Mouse (Mus musculus) gastrocnemius, adult 2 months (tissue): ENCODE data around the gene Setx. TPM values are rescaled to one million over a fixed set of nuclear protein-coding genes. Genes with fewer than 3 reads are reported as not detected.
"Not testable (repeated sequence)": the region's sequence is repeated elsewhere in the genome, so short reads cannot be mapped to it uniquely, and the experiment has no call there.

ENCODE experiments used
- DNase-seq: peaks from one replicate; pipeline ENCODE4 v3.0.0; 2022
- H3K27ac ChIP-seq: fragments of 200-600 bp; 2 replicates; pipeline ENCODE4 v1.8.1; 2022; ENCODE audit warnings: mild to moderate bottlenecking
- H3K4me3 ChIP-seq: fragments of 200-600 bp; 2 replicates; pipeline ENCODE4 v1.8.1; 2022; ENCODE audit warnings: mild to moderate bottlenecking, moderate library complexity
- CTCF ChIP-seq: fragments of 200-600 bp; IDR thresholded peaks from 2 replicates; pipeline ENCODE4 v1.8.1; 2022; ENCODE audit warnings: antibody characterized with exemption, mild to moderate bottlenecking, moderate library complexity
- intact Hi-C: fragments of 180-260 bp; cut with DNase I; formaldehyde crosslinking; loops from one replicate; pipeline ENCODE4 v1.15.1; 2025
- total RNA-seq, 2 experiments: library from RNA; stranded (reverse); gene quantifications; 2 replicates each; pipeline ENCODE4 v1.2.3; 2021

Gene Setx
- total RNA-seq, 2 experiments from 2014 or later = 25.0 to 32.9 TPM

DNA sequence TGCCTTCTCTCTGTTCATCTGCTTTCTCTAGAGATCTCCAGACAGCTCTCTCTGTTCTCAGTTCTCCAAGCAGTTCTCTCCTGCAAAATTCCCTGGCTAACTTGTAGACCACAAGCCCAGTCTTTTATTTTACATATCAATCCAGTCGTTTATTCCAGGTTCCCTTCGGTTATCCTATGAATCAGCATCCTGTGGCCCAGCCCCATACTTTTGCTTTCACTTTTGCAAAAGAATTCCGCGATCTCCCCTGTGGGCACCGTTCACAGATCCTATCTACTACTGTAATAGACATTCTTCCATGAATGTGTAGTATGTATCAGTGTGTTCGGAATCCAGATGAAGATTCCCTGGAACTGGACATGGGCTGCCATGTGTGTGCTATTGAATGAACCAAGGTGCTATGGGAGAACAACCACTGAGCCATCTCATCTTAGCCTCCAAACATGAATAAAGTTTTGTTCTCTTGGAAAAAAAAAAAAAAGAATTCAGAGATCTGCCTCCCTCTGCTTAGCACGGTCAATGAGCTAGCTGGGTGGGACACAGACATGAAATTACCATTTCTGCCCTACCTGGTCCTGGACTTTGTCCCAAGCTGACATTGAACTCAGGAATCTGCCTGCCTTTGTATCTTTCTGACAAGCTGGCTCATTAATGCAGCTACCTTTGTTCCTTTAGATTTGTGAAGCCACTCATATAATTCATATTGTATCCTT lies 23.0 kb upstream of the Setx start:
- no peak for TF ChIP-seq CTCF
- intact Hi-C loops = no loop called here
- H3K27ac ChIP-seq = peak overlapping the region; percentile 65
- DNase-seq = no peak
- H3K4me3 ChIP-seq = peak overlapping the region; percentile 63

DNA sequence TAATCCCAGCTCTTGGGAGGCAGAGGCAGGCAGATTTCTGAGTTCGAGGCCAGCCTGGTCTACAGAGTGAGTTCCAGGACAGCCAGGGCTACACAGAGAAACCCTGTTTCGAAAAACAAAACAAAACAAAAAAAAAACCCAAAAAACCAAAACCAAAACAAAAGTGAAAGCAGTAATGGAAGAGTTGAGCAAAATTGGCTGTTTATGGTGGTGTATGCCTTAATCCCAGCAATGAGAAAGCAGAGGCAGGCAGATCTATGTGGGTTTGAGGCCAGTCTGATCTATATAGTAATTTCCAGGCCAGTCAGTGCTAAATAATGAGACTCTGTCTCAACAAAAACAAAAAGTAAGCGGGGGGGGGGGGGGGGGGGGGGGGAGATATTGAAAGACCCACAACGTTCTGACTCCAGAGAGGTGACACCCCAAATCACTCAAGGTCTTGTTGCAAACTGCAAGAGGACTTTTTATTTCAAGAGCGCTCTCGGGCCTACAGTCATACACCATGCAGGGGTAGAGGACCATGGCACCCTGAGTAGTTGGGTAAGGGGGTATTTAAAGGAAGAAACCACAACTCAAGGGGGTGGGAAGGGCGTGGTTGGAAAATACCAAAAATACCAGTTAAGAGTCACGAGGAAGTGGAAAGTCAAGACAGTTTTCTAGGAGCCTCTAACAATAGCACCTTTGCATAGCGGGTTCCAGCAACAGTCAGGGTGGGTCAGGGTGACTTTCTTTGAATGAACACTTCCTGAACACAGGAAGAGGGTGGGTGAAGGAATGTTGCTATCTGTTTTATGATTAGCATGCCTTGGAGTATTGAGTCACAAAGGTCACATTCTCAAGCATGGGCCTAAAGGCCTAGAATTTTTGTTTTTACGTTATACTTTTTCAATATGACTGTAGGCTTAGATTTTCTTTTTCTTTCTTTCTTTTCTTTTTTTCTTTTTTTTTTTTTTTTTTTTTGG lies 21.3 kb upstream of the Setx start:
- DNase-seq, intact Hi-C loops, H3K27ac ChIP-seq, H3K4me3 ChIP-seq: not testable (repeated sequence)

DNA sequence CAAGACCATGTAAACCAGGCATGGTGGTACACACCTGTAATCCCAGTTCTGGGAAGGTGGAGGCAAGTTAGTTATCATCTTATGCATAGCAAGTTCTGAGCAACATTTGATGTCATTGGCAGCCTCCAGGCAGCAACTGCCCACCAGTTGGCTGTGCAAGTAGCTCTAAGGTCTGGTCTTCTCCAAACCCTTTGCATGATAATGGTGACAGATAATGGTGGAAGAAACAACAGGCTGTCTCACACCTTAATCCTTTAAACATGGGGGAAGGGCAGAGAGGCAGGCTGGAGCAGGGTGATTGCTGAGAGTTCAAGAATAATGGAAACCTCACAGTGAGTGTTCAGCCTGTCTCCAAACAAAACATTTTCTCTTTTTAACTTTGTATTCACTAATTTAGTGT lies 3.0 kb upstream of the Setx start:
- intact Hi-C loops = no loop called here
- Histone ChIP-seq H3K4me3 (no peak overlapping the region), H3K27ac (no peak overlapping the region)
- DNase-seq = no peak
- TF ChIP-seq CTCF = no peak

DNA sequence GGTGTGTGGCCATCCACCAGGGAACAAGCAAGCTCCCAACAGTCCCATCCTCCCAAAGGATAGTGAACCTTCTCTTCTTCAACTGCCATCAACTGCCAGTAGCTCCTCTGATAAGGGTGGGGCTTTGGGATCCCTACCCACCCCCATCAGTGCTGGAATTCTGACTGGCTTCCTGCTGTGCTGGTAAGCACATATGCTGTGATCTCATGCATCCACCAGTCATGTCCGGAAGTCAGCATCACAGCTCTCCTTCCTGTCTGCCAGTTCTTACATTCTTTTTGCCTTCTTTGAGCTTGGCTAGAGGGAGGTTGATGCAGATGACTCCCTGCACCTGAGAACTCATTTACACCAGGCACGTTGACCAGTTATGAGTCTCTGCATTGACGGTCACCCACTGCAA lies 1.5 kb upstream of the Setx start:
- no peak for TF ChIP-seq CTCF
- intact Hi-C loops = no loop called here
- Histone ChIP-seq H3K27ac (no peak overlapping the region), H3K4me3 (no peak overlapping the region)
- DNase-seq = no peak

DNA sequence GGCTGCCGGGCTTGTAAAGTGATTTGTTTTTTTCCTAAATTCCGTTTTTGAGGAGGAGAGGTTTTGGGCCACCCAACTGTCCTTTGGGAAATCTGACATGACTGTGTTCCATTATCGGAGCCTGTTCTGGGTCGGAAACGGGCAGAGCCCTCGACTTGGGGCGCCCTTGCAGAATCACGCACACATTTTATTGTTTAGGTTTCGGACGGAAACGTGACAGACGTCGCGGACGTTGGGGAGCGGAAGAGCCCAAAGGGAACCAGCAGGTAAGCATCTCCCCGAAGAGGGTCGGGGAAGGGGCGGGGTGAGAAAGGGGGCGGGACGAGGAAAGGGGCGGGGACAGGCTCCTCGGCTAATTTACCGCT lies 572 bp downstream of the Setx start:
- no peak for DNase-seq
- no peak for TF ChIP-seq CTCF
- Histone ChIP-seq H3K27ac (peak overlapping the region; percentile 99), H3K4me3 (peak overlapping the region; percentile 98)
- intact Hi-C loops = no loop called here

DNA sequence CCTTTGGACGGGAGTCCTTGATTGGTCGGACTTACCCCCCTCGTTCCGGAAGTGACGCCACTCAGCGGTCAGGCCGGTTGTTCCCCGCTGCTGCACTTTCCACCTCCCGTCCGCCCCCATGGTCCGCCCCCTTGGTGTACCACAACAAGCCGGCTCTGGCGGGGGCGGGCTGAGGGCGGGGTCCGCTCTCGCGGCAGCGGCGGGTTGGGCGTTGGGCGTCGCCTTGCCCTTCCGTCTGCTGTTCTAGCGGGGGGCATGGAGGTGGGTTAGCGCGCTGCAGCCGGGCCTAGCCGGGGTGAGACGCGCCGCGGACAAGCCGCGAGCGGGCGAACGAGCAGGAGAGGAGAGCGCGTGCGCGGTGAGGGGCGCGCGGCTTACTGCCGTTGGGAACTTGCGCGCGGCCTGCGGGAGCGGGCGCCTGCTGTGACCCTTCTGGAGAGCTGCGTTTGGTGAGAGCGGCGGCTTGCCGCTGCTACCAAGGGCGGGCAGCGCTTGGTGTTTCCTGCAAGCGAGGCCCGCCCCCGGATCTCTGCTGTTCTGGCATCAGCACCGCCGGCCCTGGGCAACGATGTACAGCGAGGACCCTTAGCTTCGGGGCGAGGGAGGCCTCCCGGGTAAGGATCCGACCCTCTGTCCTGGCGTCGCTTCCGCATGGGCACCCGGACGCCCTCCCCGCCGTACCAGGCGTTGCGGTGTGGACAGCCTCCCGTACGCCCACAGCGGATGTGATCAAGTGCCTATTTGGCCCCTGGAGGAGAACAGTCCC lies 1.1 kb downstream of the Setx start:
- H3K27ac ChIP-seq = peak overlapping the region; percentile 99
- TF ChIP-seq CTCF = no peak
- intact Hi-C loops = loop anchor here (5.0 kb wide), 1 partner anchor 63 kb away; the partner anchor contains the start of gene Ttf1
- H3K4me3 ChIP-seq = peak overlapping the region; percentile 98
- peak; percentile 100 for DNase-seq

DNA sequence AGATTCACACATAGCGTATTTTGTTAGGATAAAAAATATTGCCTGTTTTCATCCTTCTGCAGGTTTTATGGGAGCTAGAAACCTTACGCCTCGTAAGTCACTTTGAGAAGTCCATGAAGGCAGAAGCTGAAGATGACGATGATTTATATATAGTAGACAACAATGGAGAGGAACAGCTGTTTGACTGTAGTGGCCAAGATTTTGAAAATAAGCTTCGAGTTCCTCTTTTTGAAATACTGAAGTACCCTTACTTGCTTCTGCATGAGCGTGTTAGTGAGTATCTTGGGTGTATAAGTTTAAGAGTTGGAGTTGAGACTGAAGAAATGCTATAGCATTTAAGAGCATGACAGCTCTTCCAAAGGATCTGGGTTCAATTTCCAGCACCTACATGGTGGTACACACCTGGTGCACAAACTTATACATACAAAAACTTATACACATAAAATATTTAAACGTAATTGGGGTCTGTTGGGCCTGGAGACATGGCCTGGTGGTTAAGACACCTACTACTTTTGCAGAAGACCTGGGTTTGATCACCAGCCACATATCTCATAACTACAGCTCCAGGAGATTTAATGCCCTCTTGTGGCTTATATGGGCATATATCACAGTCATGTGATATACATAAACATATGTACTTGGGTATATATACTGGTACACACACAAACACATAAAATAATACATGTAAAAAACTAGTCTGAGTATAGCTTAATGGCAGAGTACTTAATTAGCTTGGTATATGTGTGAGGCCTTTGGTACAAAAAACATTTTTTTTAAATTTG lies 6.3 kb downstream of the Setx start:
- peak; percentile 13; the same call in 1 of the 2 replicates for TF ChIP-seq CTCF
- intact Hi-C loops = no loop called here
- DNase-seq = no peak
- no peak overlapping the region for H3K27ac ChIP-seq
- no peak overlapping the region for H3K4me3 ChIP-seq

DNA sequence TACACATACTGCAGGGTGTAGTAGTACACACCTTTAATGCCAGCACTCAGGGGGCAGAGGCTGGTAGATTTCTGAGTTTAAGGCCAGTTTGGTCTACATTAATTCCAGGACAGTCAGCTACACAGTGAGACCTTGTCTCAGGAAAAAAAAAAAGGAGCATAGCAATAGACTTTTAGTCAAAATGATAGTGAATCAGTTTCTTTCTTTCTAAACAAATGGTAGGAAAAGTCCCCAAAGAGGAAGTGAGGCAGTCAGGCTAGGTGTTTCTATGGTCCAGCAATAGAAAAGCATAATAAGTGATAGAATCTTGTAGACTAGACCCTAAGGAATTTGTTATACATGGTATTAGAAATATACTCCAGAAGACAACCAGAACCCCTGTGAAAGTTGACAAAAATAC lies 11.2 kb downstream of the Setx start:
- no peak for DNase-seq
- no peak for TF ChIP-seq CTCF
- intact Hi-C loops = no loop called here
- no peak overlapping the region for H3K27ac ChIP-seq
- no peak overlapping the region for H3K4me3 ChIP-seq

DNA sequence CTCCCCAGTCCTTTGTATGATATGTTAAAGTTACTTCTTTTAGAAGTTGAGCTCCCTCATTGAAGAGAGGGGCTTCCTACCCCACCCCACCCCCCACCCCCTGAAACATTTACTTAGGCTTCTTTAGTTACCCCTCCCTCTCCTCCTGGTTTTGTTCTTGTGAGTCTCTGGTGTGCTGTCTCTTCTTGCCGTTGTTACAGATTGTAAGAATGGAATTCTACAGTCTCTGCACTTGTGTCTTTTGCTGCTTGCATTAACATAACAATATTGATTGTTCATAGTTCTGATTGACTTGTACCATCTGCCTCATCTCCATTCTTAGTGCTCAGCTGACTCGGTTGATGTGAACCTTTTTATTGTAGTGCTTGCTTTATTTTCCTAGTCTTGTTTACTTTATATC lies 28.0 kb downstream of the Setx start:
- intact Hi-C loops = no loop called here
- no peak for TF ChIP-seq CTCF
- no peak overlapping the region for H3K27ac ChIP-seq
- DNase-seq = no peak
- no peak overlapping the region for H3K4me3 ChIP-seq

DNA sequence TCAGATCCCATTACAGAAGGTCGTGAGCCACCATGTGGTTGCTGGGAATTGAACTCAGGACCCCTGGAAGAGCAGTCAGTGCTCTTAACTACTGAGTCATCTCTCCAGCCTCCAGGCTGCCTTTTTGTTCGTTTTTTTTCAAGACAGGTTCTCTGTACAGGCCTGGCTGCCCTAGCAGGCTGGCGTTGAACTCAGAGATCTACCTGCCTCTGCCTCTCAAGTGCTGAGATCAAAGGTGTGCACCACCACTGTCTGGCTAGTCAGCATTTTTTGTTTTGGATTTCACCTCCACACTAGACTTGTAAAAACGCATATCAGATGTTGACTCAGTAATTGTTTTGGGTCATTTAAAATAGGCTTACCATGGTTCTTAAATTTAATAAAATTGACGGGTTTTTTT lies 44.1 kb downstream of the Setx start:
- no peak overlapping the region for H3K27ac ChIP-seq
- H3K4me3 ChIP-seq = no peak overlapping the region
- no peak for TF ChIP-seq CTCF
- no peak for DNase-seq
- intact Hi-C loops = no loop called here

DNA sequence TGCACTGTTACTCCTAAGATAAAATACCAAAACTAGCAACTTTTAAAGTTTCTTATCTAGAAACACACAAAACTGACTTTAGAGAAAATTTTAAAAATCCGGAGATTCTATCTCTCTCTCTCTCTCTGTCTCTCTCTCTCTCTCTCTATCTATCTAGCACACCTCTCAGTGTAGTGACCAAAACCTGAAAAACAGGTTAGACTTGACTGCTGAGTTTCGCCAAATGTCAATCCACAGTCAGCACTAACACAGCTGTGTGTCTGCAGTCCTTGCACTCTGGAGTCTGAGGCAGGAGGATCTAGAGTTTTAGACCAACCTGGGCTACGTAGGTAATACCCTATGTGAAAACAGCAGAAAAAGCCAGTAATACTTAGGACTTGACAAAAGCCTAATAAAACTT lies 50.9 kb downstream of the Setx start:
- no peak for TF ChIP-seq CTCF
- DNase-seq = no peak
- intact Hi-C loops = no loop called here
- Histone ChIP-seq H3K4me3 (no peak overlapping the region), H3K27ac (no peak overlapping the region)

DNA sequence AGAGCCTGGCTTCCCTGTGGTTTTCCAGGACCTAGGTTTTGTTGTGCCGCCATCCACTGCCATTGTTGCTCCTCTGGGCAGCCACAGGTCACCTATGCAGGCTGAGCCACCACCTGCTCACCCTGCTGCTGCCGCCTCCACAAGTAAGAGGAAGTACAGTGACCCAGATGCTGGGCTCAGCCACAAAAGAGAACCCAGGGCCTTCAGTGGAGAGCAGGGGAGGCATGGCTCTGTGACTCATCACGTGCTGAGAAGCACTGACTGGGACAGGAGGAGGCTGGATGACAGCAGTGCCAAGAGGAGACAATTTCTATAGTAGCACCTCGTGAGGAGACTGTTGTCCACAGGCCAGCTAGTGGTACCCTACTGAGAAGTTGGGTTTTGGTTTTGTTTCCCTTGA lies 55.8 kb downstream of the Setx start:
- no peak overlapping the region for H3K4me3 ChIP-seq
- no peak for DNase-seq
- TF ChIP-seq CTCF = no peak
- intact Hi-C loops = no loop called here
- no peak overlapping the region for H3K27ac ChIP-seq
